Mouse (Mus musculus) megakaryocyte, embryonic 14.5 days (primary cell): ENCODE results near the gene Setdb1.

Source experiments
- FLI1 ChIP-seq: IDR thresholded peaks from 2 replicates; pipeline ENCODE4 v1.6.1; 2012; ENCODE audit warnings: low read length, inconsistent platforms, mixed read lengths
- GATA1 ChIP-seq: IDR thresholded peaks from 3 replicates; pipeline ENCODE4 v1.6.1; 2012; ENCODE audit warnings: mixed read lengths, low read length, inconsistent platforms, borderline replicate concordance

DNA sequence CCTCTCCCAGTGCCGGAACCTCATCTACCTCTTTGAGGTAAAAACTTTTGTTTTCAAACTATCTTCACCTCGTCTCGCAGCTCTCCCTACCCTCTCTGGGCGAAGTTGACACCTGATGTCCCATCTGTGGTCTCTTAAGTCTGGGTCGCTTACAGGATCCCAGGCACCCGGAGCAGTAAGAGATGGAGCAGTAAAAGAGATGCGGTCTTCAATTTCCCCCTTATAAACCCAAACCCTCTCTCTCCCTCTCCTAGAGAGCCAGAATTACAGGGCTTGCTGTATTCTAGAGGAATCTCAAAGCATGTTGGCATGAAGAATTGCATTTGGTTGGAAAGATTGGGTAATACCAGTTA lies 73.4 kb downstream of the Setdb1 start:
- TF ChIP-seq GATA1 (no peak), FLI1 (no peak)
